Mouse (Mus musculus) limb, embryonic 13.5 days (tissue): ENCODE results near the gene Tmod2. TPM values are rescaled to one million over a fixed set of nuclear protein-coding genes. Genes with fewer than 3 reads are reported as not detected.
A peak's percentile ranks its signal among the peaks of the same experiment; 100 is the strongest.
"Not testable (repeated sequence)": the region's sequence is repeated elsewhere in the genome, so short reads cannot be mapped to it uniquely, and the experiment has no call there.

Experiments used
- ATAC-seq: fragments of 200-750 bp; cut with Nextera tagmentation; 2 replicates; pipeline ENCODE4 v1.8.0; 2017; ENCODE audit warnings: low read depth, moderate number of reproducible peaks, moderate TSS enrichment; ENCODE audit not compliant: low FRiP score
- H3K27ac ChIP-seq: fragments of 300-500 bp; sonication (generic); 2 replicates; pipeline ENCODE4 v1.5.1; 2015; ENCODE audit warnings: inconsistent platforms, mild to moderate bottlenecking, moderate library complexity
- H3K27me3 ChIP-seq: fragments of 300-500 bp; sonication (generic); 2 replicates; pipeline ENCODE4 v1.6.1; 2015; ENCODE audit warnings: mild to moderate bottlenecking, inconsistent platforms
- H3K36me3 ChIP-seq: fragments of 300-500 bp; sonication (generic); 2 replicates; pipeline ENCODE4 v1.6.1; 2015; ENCODE audit warnings: inconsistent platforms, mild to moderate bottlenecking, moderate library complexity
- H3K4me1 ChIP-seq: fragments of 300-500 bp; sonication (generic); 2 replicates; pipeline ENCODE4 v1.6.1; 2015; ENCODE audit warnings: inconsistent platforms
- H3K4me2 ChIP-seq: fragments of 300-500 bp; sonication (generic); replicated peaks from 2 replicates; pipeline ENCODE4 v1.6.1; 2015; ENCODE audit warnings: inconsistent platforms, mild to moderate bottlenecking, moderate library complexity
- H3K4me3 ChIP-seq: fragments of 300-500 bp; sonication (generic); 2 replicates; pipeline ENCODE4 v1.5.1; 2015; ENCODE audit warnings: moderate library complexity, mild to moderate bottlenecking, inconsistent platforms
- H3K9ac ChIP-seq: fragments of 300-500 bp; sonication (generic); 2 replicates; pipeline ENCODE4 v1.6.1; 2015; ENCODE audit warnings: mild to moderate bottlenecking, inconsistent platforms
- H3K9me3 ChIP-seq: fragments of 300-500 bp; sonication (generic); 2 replicates; pipeline ENCODE4 v1.6.1; 2016; ENCODE audit warnings: inconsistent platforms
- whole genome bisulfite sequencing: fragments of 180-500 bp; shearing (Covaris S2); methylation state at CpG from one replicate; pipeline ENCODE4 v1.1.7; 2015; 5-methylcytosine and 5-hydroxymethylcytosine counted together
- polyA plus RNA-seq: library from polyadenylated mRNA; unstranded; fragments of >200 nt; fragmentation: Nextera tagmentation; extraction: Ambion mirVana; gene quantifications from 2 replicates; pipeline ENCODE4 v1.2.1, GENCODE M21; 2015

The Tmod2 gene
- 26.5 and 27.7 TPM in 2 replicates for polyA plus RNA-seq

DNA sequence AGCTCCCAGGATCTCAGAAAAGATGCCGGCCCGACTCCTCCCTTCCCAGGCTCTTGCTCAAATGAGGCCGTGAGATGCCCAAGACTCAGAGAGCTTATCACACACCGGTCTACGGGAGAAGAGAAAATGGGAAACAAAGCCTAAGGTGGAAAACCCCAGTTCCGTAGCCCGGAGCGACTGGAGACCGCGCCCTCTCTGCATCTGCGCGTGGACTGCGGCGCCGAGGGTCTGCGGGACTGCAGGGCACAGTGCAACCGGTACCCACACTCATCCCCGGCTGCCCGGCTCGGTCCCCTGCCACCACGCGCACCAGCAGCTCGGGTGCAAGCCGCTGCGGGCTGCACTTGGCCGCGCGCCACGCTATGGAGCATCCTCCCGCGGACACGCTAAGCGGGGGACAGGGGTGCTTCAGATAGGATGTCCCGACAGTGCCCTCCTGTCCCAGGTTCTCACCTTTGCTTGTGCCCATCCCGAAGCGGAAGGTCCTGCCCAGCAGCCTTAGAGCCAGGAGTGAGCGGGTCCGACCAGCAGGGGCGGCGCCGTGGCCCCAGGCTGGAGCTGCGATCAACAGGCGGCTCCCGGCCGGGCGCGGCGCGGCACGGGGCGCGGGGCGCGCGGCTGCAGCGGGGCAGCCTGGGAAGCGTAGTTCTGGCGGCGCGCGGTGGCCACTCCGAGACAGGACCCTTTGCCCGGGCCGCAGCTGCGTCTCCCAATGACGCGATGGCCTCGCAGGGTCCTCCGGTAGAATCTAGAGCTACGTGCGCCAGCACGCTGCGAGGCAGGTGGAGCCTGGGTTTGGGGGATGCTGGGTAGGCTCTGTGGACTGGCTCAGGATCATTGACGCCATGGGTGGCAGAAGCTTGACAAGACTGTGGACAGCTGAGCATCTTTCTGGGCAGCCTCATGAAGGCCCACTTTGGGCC lies at the start of gene Tmod2:
Gene Tmod2 (minus strand): TSS at position 755 of the 923 bp plus-strand sequence.
- no peak within 1 kb of the TSS for H3K27ac ChIP-seq
- under 1% methylated on average over 74 of the region's 74 CpGs for WGBS
- H3K9me3 ChIP-seq: no peaks in the 10 kb centered on the region

DNA sequence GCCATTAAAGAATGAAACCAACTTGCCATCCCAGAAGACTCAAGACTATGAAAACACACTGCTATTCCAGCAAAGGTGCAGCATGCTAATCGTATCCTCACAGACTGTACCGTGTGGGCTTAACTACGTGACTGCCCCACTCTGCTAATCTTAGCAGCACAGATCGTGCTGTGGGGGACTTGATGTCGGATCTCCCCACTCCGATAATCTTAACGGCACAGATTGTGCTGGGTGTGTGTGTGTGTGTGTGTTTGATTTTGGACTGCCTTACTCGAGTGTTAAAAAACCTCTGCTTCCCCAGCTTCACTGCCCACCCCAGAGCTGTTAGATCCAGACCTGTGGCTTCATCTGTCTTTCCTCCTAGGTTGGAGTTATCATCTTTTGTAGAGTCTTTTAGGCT lies 49.8 kb upstream of the Tmod2 start:
- WGBS: 86% methylated on average over 8 of the region's 8 CpGs
- H3K4me3 ChIP-seq: no peak overlapping the region
- no peaks in the 10 kb centered on the region for H3K27me3 ChIP-seq
- no peak for ATAC-seq
- H3K4me2 ChIP-seq: no peak overlapping the region
- H3K9ac ChIP-seq: no peak overlapping the region
- no peaks in the 10 kb centered on the region for H3K9me3 ChIP-seq
- no peaks in the 10 kb centered on the region for H3K36me3 ChIP-seq
- no peaks in the 10 kb centered on the region for H3K4me1 ChIP-seq
- H3K27ac ChIP-seq: no peak overlapping the region

More for the DNA sequence above, at the start of gene Tmod2:
- Histone ChIP-seq H3K9ac (peak within 1 kb of the TSS; percentile 72), H3K4me2 (peak within 1 kb of the TSS; percentile 88), H3K4me3 (peak within 1 kb of the TSS; percentile 77), H3K27me3 (0 out of 2 replicates have a peak, but pooled peaks cover 5% of the 10 kb centered on the region), H3K4me1 (peaks cover 3% of the 10 kb centered on the region; the same call in 1 of the 2 replicates), H3K36me3 (no peaks in the 10 kb centered on the region)
- peak; percentile 90 for ATAC-seq

DNA sequence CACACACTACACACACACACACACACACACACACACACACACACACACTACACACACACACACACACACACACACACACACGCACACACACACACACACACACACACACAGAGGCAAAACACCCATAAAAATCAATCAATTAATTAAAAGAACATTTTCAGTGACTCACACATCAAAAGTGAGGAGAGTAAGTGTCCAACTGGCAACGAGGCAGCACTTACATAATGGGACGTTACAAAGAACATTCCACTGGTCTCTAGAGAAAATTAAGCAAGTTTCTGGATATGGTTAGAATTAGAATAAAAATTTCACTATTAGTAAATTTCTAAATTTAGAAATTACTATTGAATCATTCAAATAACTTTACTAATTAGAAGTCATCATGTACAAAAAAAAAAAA lies 45.3 kb upstream of the Tmod2 start:
- H3K36me3 ChIP-seq, H3K4me3 ChIP-seq, H3K27ac ChIP-seq, H3K9me3 ChIP-seq, H3K27me3 ChIP-seq, H3K4me2 ChIP-seq, ATAC-seq, H3K9ac ChIP-seq: not testable (repeated sequence)
- peaks cover 20% of the 10 kb centered on the region for H3K4me1 ChIP-seq
- 52% methylated on average over 3 of the region's 3 CpGs for WGBS

DNA sequence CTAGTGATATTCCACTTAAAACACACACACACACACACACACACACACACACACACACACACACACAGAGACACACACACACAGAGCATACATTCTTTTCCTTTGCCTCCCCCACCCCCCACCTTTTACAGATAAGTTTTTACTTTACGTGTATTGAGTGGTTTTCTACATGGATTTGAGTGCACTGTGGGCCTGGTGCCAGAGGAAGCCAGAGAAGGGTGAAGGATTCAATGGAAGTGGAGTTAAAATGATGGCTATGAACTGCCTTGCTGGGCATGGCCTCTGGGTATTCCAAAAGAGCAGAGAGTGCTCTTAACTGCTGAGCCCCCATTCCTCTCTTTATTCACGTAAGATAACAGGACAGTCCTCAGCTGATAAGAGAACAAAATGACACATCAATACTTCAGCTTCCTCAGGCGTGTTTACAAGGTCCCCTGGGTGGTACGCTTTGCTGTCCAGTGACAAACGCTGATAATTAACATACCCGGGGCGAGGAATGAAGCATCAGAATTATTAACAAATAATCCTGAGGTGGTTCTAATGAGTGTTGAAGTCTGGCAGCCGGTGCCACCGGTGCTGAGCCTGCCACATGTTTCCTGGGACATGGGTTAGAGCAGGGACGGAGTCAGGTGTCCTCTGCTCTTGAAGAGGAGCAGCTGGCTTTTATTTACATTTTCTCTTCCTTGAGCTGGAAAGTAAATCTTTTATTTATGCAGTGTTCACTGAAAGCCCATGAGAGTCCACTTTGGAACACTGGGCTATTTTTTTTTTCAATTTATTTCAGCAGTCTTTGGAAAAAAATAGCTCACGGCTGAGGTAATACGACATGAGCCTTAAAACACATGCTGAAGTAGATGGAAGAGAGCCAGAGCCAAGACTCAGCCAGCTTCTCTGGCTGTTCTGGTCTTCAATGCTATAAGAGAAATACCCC lies 43.1 kb upstream of the Tmod2 start:
- WGBS: 38% methylated on average over 12 of the region's 12 CpGs
- no peak overlapping the region for H3K4me3 ChIP-seq
- peaks cover 20% of the 10 kb centered on the region for H3K4me1 ChIP-seq
- H3K27me3 ChIP-seq: no peaks in the 10 kb centered on the region
- H3K9ac ChIP-seq: no peak overlapping the region
- H3K27ac ChIP-seq: peak overlapping the region; percentile 75
- peak overlapping the region; percentile 25 for H3K4me2 ChIP-seq
- no peaks in the 10 kb centered on the region for H3K9me3 ChIP-seq
- peak; percentile 76 for ATAC-seq
- no peaks in the 10 kb centered on the region for H3K36me3 ChIP-seq

DNA sequence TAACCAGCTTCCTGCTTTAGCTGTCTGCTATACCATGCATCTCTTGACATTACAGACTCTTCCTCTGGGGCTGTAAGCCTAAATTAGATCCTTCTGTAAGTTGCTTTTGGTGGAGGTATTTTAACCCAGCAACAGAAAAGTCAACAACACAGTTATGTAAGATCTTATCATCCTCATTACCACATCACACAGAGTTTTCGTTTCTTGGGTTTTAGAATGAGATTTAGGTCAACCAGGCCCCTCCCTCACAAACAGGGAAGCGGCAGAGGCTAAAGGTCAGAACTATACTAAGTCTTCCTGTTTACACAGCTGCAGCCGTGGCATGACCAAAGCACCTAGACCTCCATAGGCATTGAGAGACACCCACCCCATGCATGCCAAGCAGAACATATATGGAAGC lies 34.3 kb upstream of the Tmod2 start:
- WGBS: 47% methylated on average over 3 of the region's 3 CpGs
- H3K36me3 ChIP-seq: peaks cover 4% of the 10 kb centered on the region; the same call in 1 of the 2 replicates
- no peaks in the 10 kb centered on the region for H3K27me3 ChIP-seq
- H3K4me1 ChIP-seq: no peaks in the 10 kb centered on the region
- no peak overlapping the region for H3K4me3 ChIP-seq
- no peak overlapping the region for H3K27ac ChIP-seq
- no peaks in the 10 kb centered on the region for H3K9me3 ChIP-seq
- H3K9ac ChIP-seq: no peak overlapping the region
- H3K4me2 ChIP-seq: no peak overlapping the region
- no peak for ATAC-seq

DNA sequence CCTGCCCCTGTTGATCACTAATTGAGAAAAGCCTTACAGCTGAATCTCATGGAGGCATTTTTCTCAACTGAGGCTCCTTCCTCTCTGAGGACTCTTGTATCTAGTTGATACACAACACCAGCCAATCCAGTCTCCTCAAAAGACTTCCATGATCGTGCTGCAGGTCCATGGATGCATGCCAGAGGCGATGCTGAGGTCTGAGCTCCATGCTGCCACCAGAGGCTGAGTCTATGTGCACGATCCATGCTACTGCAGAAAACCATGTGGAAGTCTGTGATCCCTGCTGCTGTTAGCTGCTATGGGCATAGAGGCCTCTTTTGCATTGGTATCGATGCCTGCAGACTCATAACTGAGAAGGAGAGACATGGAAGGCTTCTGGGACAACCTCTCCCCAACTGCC lies 23.1 kb upstream of the Tmod2 start:
- no peak for ATAC-seq
- H3K4me3 ChIP-seq: no peak overlapping the region
- WGBS: 80% methylated on average over 4 of the region's 4 CpGs

DNA sequence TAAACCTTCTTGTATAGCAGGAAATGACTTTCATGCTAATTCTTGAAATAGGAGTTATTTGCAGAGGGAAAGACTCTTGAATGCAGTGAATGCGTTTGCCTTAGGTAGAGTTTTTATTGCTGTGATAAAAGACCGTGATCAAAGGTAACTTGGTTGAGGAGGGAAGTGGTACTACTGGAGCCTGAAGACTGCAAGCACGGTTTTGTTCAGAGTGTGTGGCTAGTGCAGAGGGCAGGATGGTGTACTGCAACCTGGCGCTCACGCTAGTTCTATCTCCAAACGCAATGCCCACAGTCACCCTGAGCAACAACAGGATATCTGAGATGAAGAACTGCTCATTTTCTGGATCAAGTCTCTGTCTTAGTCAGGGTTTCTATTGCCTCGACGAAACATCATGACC lies 22.5 kb upstream of the Tmod2 start:
- ATAC-seq: no peak

More for the DNA sequence above, 23.1 kb upstream of the Tmod2 start:
- Histone ChIP-seq H3K27ac (no peak overlapping the region), H3K4me2 (no peak overlapping the region), H3K9ac (no peak overlapping the region), H3K9me3 (no peaks in the 10 kb centered on the region), H3K36me3 (peaks cover 13% of the 10 kb centered on the region), H3K4me1 (peaks cover 9% of the 10 kb centered on the region; the same call in 1 of the 2 replicates), H3K27me3 (no peaks in the 10 kb centered on the region)

DNA sequence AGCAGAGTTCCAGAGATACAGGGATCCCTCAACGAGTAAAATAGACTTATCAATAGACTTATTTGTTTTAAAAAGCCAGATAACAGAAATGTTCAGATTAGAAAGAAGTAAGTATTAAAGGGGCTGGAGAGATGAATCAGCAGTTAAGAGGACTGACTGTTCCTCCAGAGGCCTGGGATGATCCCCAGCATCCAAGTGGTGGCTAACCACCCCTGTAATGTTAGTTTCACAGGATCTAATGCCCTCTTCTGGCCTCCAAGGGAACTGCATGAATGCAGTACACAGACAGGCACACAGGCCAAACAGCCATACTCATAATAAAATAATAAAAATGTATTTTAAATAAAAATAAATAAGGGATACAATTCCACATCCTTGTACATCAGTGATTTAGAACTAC lies 21.8 kb upstream of the Tmod2 start:
- WGBS: 58% methylated on average over 1 of the region's 1 CpGs
- no peak for ATAC-seq
- Histone ChIP-seq H3K4me3 (no peak overlapping the region), H3K4me2 (no peak overlapping the region), H3K27me3 (no peaks in the 10 kb centered on the region), H3K27ac (no peak overlapping the region), H3K9ac (no peak overlapping the region), H3K9me3 (no peaks in the 10 kb centered on the region), H3K36me3 (peaks cover 9% of the 10 kb centered on the region), H3K4me1 (peaks cover 9% of the 10 kb centered on the region; the same call in 1 of the 2 replicates)

More for the DNA sequence above, 22.5 kb upstream of the Tmod2 start:
- H3K4me2 ChIP-seq: no peak overlapping the region
- WGBS: 73% methylated on average over 8 of the region's 8 CpGs
- no peak overlapping the region for H3K27ac ChIP-seq
- H3K4me3 ChIP-seq: no peak overlapping the region
- H3K36me3 ChIP-seq: peaks cover 13% of the 10 kb centered on the region
- H3K9me3 ChIP-seq: no peaks in the 10 kb centered on the region
- peaks cover 9% of the 10 kb centered on the region; the same call in 1 of the 2 replicates for H3K4me1 ChIP-seq
- H3K27me3 ChIP-seq: no peaks in the 10 kb centered on the region
- H3K9ac ChIP-seq: no peak overlapping the region

DNA sequence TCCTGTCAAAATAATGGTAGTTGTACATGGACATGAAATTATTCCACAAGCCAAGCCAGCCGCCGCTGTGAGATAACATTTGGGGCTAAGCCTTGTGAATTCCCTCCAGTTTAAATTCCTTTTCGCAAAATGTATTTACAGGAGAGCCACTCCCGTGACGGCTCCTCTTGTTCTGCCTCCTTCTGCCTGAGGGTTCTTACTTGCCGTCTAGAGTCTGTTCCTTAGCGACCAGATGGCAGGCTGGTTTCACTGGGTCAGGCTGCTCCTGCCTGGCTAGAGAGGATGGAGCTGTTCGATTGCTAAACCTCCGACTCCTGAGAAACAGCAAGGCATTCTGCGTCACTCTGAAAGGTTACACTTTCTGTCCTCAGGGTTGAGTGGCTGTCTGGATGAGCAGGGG lies 21.0 kb upstream of the Tmod2 start:
- 0 out of 2 replicates have a peak overlapping the region, but pooled peaks have one; percentile 0 for H3K4me2 ChIP-seq
- H3K27me3 ChIP-seq: no peaks in the 10 kb centered on the region
- peaks cover 7% of the 10 kb centered on the region for H3K36me3 ChIP-seq
- no peak overlapping the region for H3K4me3 ChIP-seq
- WGBS: 42% methylated on average over 10 of the region's 10 CpGs
- no peaks in the 10 kb centered on the region for H3K9me3 ChIP-seq
- no peak for ATAC-seq
- H3K4me1 ChIP-seq: peaks cover 12% of the 10 kb centered on the region; the same call in 1 of the 2 replicates
- H3K27ac ChIP-seq: no peak overlapping the region
- H3K9ac ChIP-seq: no peak overlapping the region

DNA sequence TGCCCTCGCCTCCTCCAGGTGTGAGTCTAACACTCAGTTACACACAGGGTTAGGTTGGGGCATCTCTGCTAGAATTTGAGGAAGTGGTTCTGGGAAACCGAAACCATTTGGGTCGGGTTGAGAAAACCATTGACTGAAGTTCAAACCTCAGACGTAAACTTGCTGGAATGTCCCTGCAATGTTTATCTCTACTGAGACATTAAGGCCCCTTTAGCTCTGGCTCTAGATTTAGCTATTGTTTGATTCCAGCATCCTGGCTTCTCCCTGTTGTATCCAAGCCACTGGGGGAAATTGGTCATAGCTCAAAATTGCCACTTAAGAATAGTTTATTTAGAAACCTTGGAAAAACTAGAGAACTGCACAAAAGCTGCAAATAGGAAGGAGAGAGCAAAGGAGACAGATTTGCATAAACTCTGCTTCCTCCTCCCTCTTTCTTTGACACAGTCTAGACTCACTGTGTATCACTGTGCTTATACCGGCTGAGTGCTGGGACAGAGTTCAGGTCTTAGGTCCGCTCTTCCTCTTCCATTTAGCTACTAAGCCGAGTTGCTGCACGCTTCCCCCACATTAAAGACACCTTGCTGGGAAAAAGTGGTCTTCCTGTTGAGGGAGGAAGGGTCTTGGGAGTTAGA lies 19.8 kb upstream of the Tmod2 start:
- no peak for ATAC-seq
- no peaks in the 10 kb centered on the region for H3K9me3 ChIP-seq
- no peak overlapping the region for H3K27ac ChIP-seq
- peaks cover 20% of the 10 kb centered on the region for H3K4me1 ChIP-seq
- H3K27me3 ChIP-seq: no peaks in the 10 kb centered on the region
- H3K9ac ChIP-seq: no peak overlapping the region
- 79% methylated on average over 8 of the region's 8 CpGs for WGBS
- no peak overlapping the region for H3K4me3 ChIP-seq
- peaks cover 5% of the 10 kb centered on the region; the same call in 1 of the 2 replicates for H3K36me3 ChIP-seq
- no peak overlapping the region for H3K4me2 ChIP-seq

DNA sequence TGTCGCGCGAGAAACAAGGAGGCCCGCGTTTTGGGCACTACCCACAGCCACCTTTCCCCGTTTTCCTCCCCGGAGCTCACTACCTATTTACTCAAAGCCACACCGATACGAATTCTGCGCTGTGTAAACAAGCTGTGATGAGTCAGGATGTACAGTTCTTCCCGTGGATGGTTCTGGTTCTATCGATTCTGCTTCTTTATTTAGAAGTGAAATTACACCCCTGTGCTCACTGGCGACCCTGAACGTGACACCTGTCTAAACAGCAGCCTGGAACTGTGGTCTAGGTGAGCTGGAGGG lies 15.1 kb upstream of the Tmod2 start:
- Histone ChIP-seq H3K27ac (peak overlapping the region; percentile 83), H3K36me3 (no peaks in the 10 kb centered on the region), H3K9ac (peak overlapping the region; percentile 92), H3K27me3 (no peaks in the 10 kb centered on the region), H3K4me3 (peak overlapping the region; percentile 80), H3K9me3 (no peaks in the 10 kb centered on the region), H3K4me1 (peaks cover 16% of the 10 kb centered on the region; the same call in 1 of the 2 replicates), H3K4me2 (peak overlapping the region; percentile 83)
- no peak; the same call in 1 of the 2 replicates for ATAC-seq
- WGBS: 2% methylated on average over 14 of the region's 14 CpGs
